Mouse (Mus musculus) kidney, adult 9 months (tissue): ENCODE results near the gene Ermard.

Source experiments
- DNase-seq: peaks from one replicate; pipeline ENCODE4 v3.0.0; 2022

Gene Ermard

GRCm38 (mm10) chr17:15129630-15130287 is 88.8 kb downstream of the Ermard start:
- no peak for DNase-seq

- DNase-seq: no peak
These were observed 89.3 kb downstream of the Ermard start for GRCm38 (mm10) chr17:15130288-15130656.

- no peak for DNase-seq
These were observed 94.1 kb downstream of the Ermard start for GRCm38 (mm10) chr17:15134905-15135669.

GRCm38 (mm10) chr17:15137443-15137842 is 96.4 kb downstream of the Ermard start:
- DNase-seq: peak; percentile 33
